In the genomic region with DNA sequence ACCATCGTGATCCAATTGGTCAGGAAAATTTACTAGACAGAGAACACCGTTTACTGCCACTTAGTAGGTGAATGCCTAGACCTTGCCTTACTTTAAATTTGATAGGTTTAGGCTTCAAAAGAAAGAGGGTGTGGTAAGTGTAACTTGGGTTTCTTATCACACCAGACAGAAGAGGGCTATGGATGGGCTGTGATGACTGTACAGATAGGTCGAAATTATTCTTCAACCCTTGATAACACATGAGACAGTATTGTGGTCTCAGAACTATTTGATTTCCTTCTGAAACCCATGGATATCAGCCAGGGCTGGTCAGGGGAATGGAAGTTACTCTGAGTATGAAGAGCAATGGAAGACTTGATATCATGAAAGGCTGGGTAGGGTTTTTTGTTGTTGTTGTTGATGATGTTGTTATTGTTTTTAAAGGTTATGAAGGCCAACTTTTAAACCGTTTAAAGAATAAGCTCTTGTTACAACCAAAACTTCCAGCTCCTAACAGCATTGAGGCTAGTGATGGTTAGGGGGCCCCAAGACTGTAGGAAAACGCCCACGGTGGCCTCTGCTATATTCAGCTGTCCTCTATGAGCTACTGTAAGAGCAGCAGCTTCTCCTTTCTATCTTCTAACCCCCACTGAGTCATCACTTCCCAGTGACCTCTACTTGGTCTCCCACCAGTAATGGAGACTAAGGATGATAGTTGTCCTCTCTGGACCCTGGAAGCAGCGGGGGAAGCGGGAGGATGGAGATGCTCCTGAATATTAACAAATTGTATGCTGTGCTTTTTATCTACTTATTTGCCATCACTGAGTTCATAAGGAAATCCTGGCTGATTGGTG, we compare ENCODE assay signal across 22 mouse cellular contexts. TPM values are rescaled to one million over a fixed set of nuclear protein-coding genes. Genes with fewer than 3 reads are reported as not detected.
DNase-seq lines count a peak whose midpoint lies in the region; ATAC-seq and TF ChIP-seq lines count a peak whose summit lies in the region.
"Had no signal": no experiment of that assay in that cellular context is flagged by ENCODE, and none has a peak within 500 bp of the region (broad histone marks: within the 10 kb centered on the region; RNA-seq: fewer than 3 reads in every experiment).

No protein-coding gene starts in this region.

- H3K27ac ChIP-seq in lung, embryonic 14.5 days (ENCODE audit: low read depth) = no peak overlapping the region
- peak overlapping the region; percentile 95 for H3K27ac ChIP-seq in liver, embryonic 12.5 days
- H3K27ac ChIP-seq in stomach, embryonic 15.5 days = no peak overlapping the region
- H3K27ac ChIP-seq: heart, embryonic 15.5 days; hindbrain, embryonic 10.5 days; midbrain, embryonic 13.5 days; neural tube, embryonic 15.5 days had no signal

- 86% methylated on average over 8 of the region's 8 CpGs for WGBS in lung, embryonic 14.5 days
- WGBS in liver, embryonic 12.5 days (ENCODE audit: insufficient replicate concordance) = 47% methylated on average over 8 of the region's 8 CpGs
- WGBS in stomach, embryonic 15.5 days = 85% methylated on average over 8 of the region's 8 CpGs

- H3K4me2 ChIP-seq in lung, embryonic 14.5 days = peak overlapping the region; percentile 12; the same call in 1 of the 2 replicates
- H3K4me2 ChIP-seq in liver, embryonic 12.5 days = peak overlapping the region; percentile 66
- no peak overlapping the region for H3K4me2 ChIP-seq in stomach, embryonic 15.5 days
- H3K4me2 ChIP-seq: heart, embryonic 15.5 days; midbrain, embryonic 13.5 days; neural tube, embryonic 15.5 days had no signal

- no peak for TF ChIP-seq CTCF in lung, embryonic 14.5 days (IDR thresholded peaks at IDR 0.05; ENCODE audit: low read depth)

- no peak; the same call in 1 of the 2 replicates for ATAC-seq in lung, embryonic 14.5 days (ENCODE audit: insufficient read depth)
- ATAC-seq in erythroblast, adult 5-6 weeks (replicated peaks; ENCODE audit: low FRiP score, poor library complexity, severe bottlenecking) = peak; percentile 63
- ATAC-seq in liver, embryonic 12.5 days = peak; percentile 90
- ATAC-seq in stomach, embryonic 15.5 days (ENCODE audit: insufficient read depth, low FRiP score, low read depth) = peak; percentile 89
- ATAC-seq: forebrain, embryonic 16.5 days; midbrain, embryonic 13.5 days had no signal

- no peaks in the 10 kb centered on the region for H3K9me3 ChIP-seq in lung, embryonic 14.5 days (ENCODE audit: low read depth, low read length)
- no peaks in the 10 kb centered on the region for H3K9me3 ChIP-seq in liver, embryonic 12.5 days (replicated peaks)
- no peaks in the 10 kb centered on the region for H3K9me3 ChIP-seq in stomach, embryonic 15.5 days
- H3K9me3 ChIP-seq: heart, embryonic 15.5 days; hindbrain, embryonic 10.5 days; midbrain, embryonic 13.5 days; neural tube, embryonic 15.5 days had no signal

- DNase-seq in lung, embryonic 14.5 days = no peak
- no peak for DNase-seq in lung, postnatal 14 days
- DNase-seq in urinary bladder, postnatal 36 days (ENCODE audit: low spot score in 2 of 2) = no peak
- DNase-seq in spleen, postnatal 36 days (ENCODE audit: low spot score in 2 of 2) = no peak
- DNase-seq in layer of hippocampus, postnatal 36 days = no peak
- DNase-seq: B cell, adult 2 months; cerebellum, adult 11 months; cerebellum, postnatal 25 days; kidney, adult 11 months; kidney, postnatal 14 days; lung, postnatal 4 days had no signal

- no peaks in the 10 kb centered on the region for H3K27me3 ChIP-seq in lung, embryonic 14.5 days (ENCODE audit: insufficient read depth, low read length)
- H3K27me3 ChIP-seq in liver, embryonic 12.5 days (replicated peaks) = no peaks in the 10 kb centered on the region
- no peaks in the 10 kb centered on the region for H3K27me3 ChIP-seq in stomach, embryonic 15.5 days (replicated peaks)
- H3K27me3 ChIP-seq: heart, embryonic 15.5 days; midbrain, embryonic 13.5 days; neural tube, embryonic 15.5 days had no signal

- H3K9ac ChIP-seq in lung, embryonic 14.5 days = no peak overlapping the region
- H3K9ac ChIP-seq in liver, embryonic 12.5 days = peak overlapping the region; percentile 40
- H3K9ac ChIP-seq in stomach, embryonic 15.5 days = no peak overlapping the region
- H3K9ac ChIP-seq: heart, embryonic 15.5 days; midbrain, embryonic 13.5 days; neural tube, embryonic 15.5 days had no signal

- H3K4me1 ChIP-seq in lung, embryonic 14.5 days (ENCODE audit: insufficient read depth) = no peaks in the 10 kb centered on the region
- peaks cover 65% of the 10 kb centered on the region for H3K4me1 ChIP-seq in liver, embryonic 12.5 days
- no peaks in the 10 kb centered on the region for H3K4me1 ChIP-seq in stomach, embryonic 15.5 days
- H3K4me1 ChIP-seq: heart, embryonic 15.5 days; hindbrain, embryonic 10.5 days; midbrain, embryonic 13.5 days; neural tube, embryonic 15.5 days had no signal

- no peaks in the 10 kb centered on the region for H3K36me3 ChIP-seq in lung, embryonic 14.5 days (ENCODE audit: insufficient read depth)
- no peaks in the 10 kb centered on the region for H3K36me3 ChIP-seq in liver, embryonic 12.5 days
- no peaks in the 10 kb centered on the region for H3K36me3 ChIP-seq in stomach, embryonic 15.5 days
- H3K36me3 ChIP-seq: heart, embryonic 15.5 days; hindbrain, embryonic 10.5 days; midbrain, embryonic 13.5 days; neural tube, embryonic 15.5 days had no signal

- H3K4me3 ChIP-seq in lung, embryonic 14.5 days (ENCODE audit: low read depth, low read length) = no peak overlapping the region
- peak overlapping the region; percentile 31 for H3K4me3 ChIP-seq in liver, embryonic 12.5 days
- no peak overlapping the region for H3K4me3 ChIP-seq in stomach, embryonic 15.5 days (replicated peaks)
- H3K4me3 ChIP-seq: heart, embryonic 15.5 days; hindbrain, embryonic 10.5 days; midbrain, embryonic 13.5 days; myocyte; neural tube, embryonic 15.5 days had no signal

RNA-seq across cellular contexts. Expression of a gene that starts 3.8 kb away (rescaled TPM):
- polyA plus RNA-seq in lung, embryonic 14.5 days (2014; fragmentation: Nextera tagmentation; extraction: Ambion mirVana) = not detected in 2 replicates
- not detected in 2 replicates for total RNA-seq in erythroblast, adult 5-6 weeks (2015; ENCODE audit: low replicate concordance)
- total RNA-seq in erythroblast, adult 5-6 weeks (2017; ENCODE audit: low replicate concordance) = 0.68 TPM in 1 of 2 replicates, not detected in the other
- polyA plus RNA-seq in liver, embryonic 12.5 days (2016; fragmentation: Nextera tagmentation; extraction: Ambion mirVana) = not detected in 2 replicates
- not detected in 2 replicates for polyA plus RNA-seq in stomach, embryonic 15.5 days (2015; fragmentation: Nextera tagmentation; extraction: Ambion mirVana)
- total RNA-seq in layer of hippocampus, postnatal 36 days (2021) = under 1 TPM in 1 of 2 experiments, not detected in 1; 0.30 TPM
- total RNA-seq: gastrocnemius, adult 18-20 months; left cerebral cortex, postnatal 25 days had no signal
- polyA plus RNA-seq: hindbrain, embryonic 10.5 days; myocyte had no signal
